Mouse (Mus musculus) lung, embryonic 16.5 days (tissue): ENCODE results near the gene Pgam1. TPM values are rescaled to one million over a fixed set of nuclear protein-coding genes. Genes with fewer than 3 reads are reported as not detected.

Experiments
- ATAC-seq: fragments of 200-750 bp; cut with Nextera tagmentation; 2 replicates; pipeline ENCODE4 v1.8.0; 2017; ENCODE audit warnings: low read depth, mild to moderate bottlenecking, moderate library complexity
- H3K27ac ChIP-seq: fragments of 300-500 bp; sonication (generic); 2 replicates; pipeline ENCODE4 v1.5.1; 2014; ENCODE audit warnings: mild to moderate bottlenecking, control low read depth, low read length
- H3K27me3 ChIP-seq: fragments of 300-500 bp; sonication (generic); 2 replicates; pipeline ENCODE4 v1.6.1; 2014; ENCODE audit warnings: low read depth, low read length, mixed read lengths; ENCODE audit not compliant: control insufficient read depth, insufficient read depth
- H3K36me3 ChIP-seq: fragments of 300-500 bp; sonication (generic); 2 replicates; pipeline ENCODE4 v1.6.1; 2014; ENCODE audit warnings: low read length; ENCODE audit not compliant: control insufficient read depth, insufficient read depth
- H3K4me1 ChIP-seq: fragments of 300-500 bp; sonication (generic); replicated peaks from 2 replicates; pipeline ENCODE4 v1.6.1; 2014; ENCODE audit warnings: low read length, mixed read lengths; ENCODE audit not compliant: control insufficient read depth, insufficient read depth
- H3K4me2 ChIP-seq: fragments of 300-500 bp; sonication (generic); 2 replicates; pipeline ENCODE4 v1.6.1; 2014; ENCODE audit warnings: low read depth, low read length, control low read depth
- H3K4me3 ChIP-seq: fragments of 300-500 bp; sonication (generic); 2 replicates; pipeline ENCODE4 v1.5.1; 2014; ENCODE audit warnings: mild to moderate bottlenecking, low read length, control low read depth
- H3K9ac ChIP-seq: fragments of 300-500 bp; sonication (generic); 2 replicates; pipeline ENCODE4 v1.6.1; 2014; ENCODE audit warnings: low read length, control low read depth
- H3K9me3 ChIP-seq: fragments of 300-500 bp; sonication (generic); 2 replicates; pipeline ENCODE4 v1.6.1; 2016; ENCODE audit warnings: low read length; ENCODE audit not compliant: control insufficient read depth
- WGBS: fragments of 180-500 bp; shearing (Covaris S2); extraction: QIAGEN DNeasy Blood & Tissue Kit; methylation state at CpG from one replicate; pipeline ENCODE4 v1.1.7; 2014; 5-methylcytosine and 5-hydroxymethylcytosine counted together
- polyA plus RNA-seq: library from polyadenylated mRNA; unstranded; fragments of >200 nt; fragmentation: Nextera tagmentation; extraction: Ambion mirVana; gene quantifications from 2 replicates; pipeline ENCODE4 v1.2.1, GENCODE M21; 2015

Gene Pgam1
- polyA plus RNA-seq, 1 experiment from 2014 or later = 641 TPM

GRCm38 (mm10) chr19:41894959-41895358 lies 16.8 kb upstream of the Pgam1 start:
- Histone ChIP-seq H3K9ac (peak overlapping the region; percentile 66), H3K4me1 (peaks cover 11% of the 10 kb centered on the region), H3K36me3 (no peaks in the 10 kb centered on the region; the same call in none of the 2 replicates), H3K27ac (no peak overlapping the region), H3K4me2 (peak overlapping the region; percentile 84), H3K9me3 (no peaks in the 10 kb centered on the region), H3K4me3 (peak overlapping the region; percentile 73), H3K27me3 (no peaks in the 10 kb centered on the region)
- 40% methylated on average over 7 of the region's 7 CpGs for WGBS
- ATAC-seq = no peak

DNA sequence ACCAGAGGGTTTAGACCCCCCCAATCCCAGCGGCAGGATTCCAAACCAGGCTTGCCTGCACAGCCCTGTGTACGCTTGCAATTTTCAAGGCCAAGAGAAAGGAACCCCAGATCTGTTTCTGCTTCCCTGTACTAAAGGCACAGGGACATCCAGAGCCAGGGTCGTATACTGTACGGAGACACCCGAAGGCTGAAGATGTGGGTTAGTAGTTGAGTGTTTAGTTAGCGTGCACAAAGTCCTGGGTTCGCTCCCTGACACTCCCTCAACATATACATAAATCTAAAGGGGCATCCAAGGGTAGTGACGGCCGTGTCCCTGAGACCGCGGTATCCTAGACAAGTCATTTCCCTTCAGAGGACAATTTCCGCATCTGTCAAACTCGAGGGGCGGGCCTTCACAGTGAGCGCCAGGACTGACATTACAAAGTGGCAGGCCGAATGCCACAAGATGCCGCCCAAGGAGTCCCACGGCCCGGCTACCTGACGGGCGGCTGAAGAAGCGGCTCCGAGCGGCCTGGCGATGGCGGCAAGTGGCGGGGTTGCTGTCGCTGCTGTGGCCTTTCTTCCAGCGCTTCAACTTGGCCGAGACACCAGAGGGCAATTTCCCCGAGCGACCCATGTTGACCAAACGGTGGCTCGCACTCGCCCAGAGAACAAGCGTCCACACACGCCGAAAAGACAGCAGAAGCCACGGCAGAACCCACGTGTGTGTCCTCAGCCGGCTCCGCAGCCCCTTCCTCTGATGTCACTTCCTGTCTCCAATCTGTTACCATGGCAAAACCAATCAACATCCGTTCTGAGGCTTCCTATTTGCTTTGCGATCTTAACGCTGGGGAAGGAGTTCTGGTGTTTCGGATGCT lies 16.0 kb upstream of the Pgam1 start, which contains the start of gene Rrp12:
TSS of gene Rrp12 (minus strand) at position 714 of the 859 bp plus-strand sequence.
- Histone ChIP-seq H3K9me3 (no peaks in the 10 kb centered on the region), H3K9ac (peak within 1 kb of the TSS; percentile 66), H3K4me2 (peak within 1 kb of the TSS; percentile 84), H3K4me3 (peak within 1 kb of the TSS; percentile 73), H3K36me3 (no peaks in the 10 kb centered on the region), H3K27ac (peak within 1 kb of the TSS; percentile 25), H3K27me3 (no peaks in the 10 kb centered on the region), H3K4me1 (peaks cover 11% of the 10 kb centered on the region)
- WGBS = under 1% methylated on average over 46 of the region's 46 CpGs
- ATAC-seq = peak; percentile 92

- H3K9me3 ChIP-seq = no peaks in the 10 kb centered on the region
- H3K27me3 ChIP-seq = no peaks in the 10 kb centered on the region
- peak overlapping the region; percentile 73 for H3K4me3 ChIP-seq
- no peak for ATAC-seq
- H3K4me2 ChIP-seq = peak overlapping the region; percentile 84
- 13% methylated on average over 18 of the region's 18 CpGs for WGBS
- H3K9ac ChIP-seq = peak overlapping the region; percentile 66
- peak overlapping the region; percentile 25 for H3K27ac ChIP-seq
- no peaks in the 10 kb centered on the region for H3K36me3 ChIP-seq
- peaks cover 11% of the 10 kb centered on the region for H3K4me1 ChIP-seq
Measured at GRCm38 (mm10) chr19:41896319-41896711, 15.4 kb upstream of the Pgam1 start.

GRCm38 (mm10) chr19:41898860-41899259 lies 12.9 kb upstream of the Pgam1 start:
- Histone ChIP-seq H3K9me3 (no peaks in the 10 kb centered on the region), H3K4me3 (no peak overlapping the region), H3K27ac (no peak overlapping the region), H3K36me3 (no peaks in the 10 kb centered on the region), H3K9ac (no peak overlapping the region), H3K4me2 (no peak overlapping the region), H3K27me3 (no peaks in the 10 kb centered on the region), H3K4me1 (peaks cover 11% of the 10 kb centered on the region)
- no peak for ATAC-seq
- 49% methylated on average over 4 of the region's 4 CpGs for WGBS

- Histone ChIP-seq H3K27ac (no peak overlapping the region), H3K9ac (no peak overlapping the region), H3K4me2 (no peak overlapping the region), H3K4me3 (no peak overlapping the region), H3K4me1 (peaks cover 4% of the 10 kb centered on the region), H3K27me3 (no peaks in the 10 kb centered on the region), H3K9me3 (no peaks in the 10 kb centered on the region), H3K36me3 (no peaks in the 10 kb centered on the region)
- 81% methylated on average over 8 of the region's 8 CpGs for WGBS
- ATAC-seq = no peak
Measured at GRCm38 (mm10) chr19:41900495-41901090, 11.1 kb upstream of the Pgam1 start.

DNA sequence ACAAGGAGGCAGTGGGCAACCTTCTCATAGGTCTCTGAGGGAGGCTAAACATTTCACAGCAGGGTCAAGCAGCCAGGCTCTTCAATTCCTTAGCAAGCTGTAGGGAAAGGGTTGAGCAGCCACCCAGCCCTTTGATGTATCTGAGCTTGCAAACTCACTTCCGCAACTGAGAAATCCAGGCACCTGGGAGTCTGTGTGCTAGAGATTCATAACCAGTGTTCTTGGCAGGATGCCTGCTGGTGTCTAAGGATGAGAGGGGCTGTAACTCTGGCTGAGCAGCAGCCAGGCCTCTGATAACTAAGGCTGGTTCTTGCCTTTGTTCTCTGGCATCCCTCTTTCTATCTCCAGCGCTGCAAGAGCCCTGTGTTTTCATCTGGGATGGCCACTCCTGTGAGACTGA lies 10.0 kb upstream of the Pgam1 start:
- Histone ChIP-seq H3K4me1 (peaks cover under 1% of the 10 kb centered on the region), H3K4me2 (no peak overlapping the region), H3K4me3 (no peak overlapping the region), H3K27ac (peak overlapping the region; percentile 59), H3K9ac (no peak overlapping the region), H3K36me3 (no peaks in the 10 kb centered on the region), H3K9me3 (no peaks in the 10 kb centered on the region), H3K27me3 (no peaks in the 10 kb centered on the region)
- peak; percentile 61 for ATAC-seq
- 15% methylated on average over 2 of the region's 2 CpGs for WGBS

DNA sequence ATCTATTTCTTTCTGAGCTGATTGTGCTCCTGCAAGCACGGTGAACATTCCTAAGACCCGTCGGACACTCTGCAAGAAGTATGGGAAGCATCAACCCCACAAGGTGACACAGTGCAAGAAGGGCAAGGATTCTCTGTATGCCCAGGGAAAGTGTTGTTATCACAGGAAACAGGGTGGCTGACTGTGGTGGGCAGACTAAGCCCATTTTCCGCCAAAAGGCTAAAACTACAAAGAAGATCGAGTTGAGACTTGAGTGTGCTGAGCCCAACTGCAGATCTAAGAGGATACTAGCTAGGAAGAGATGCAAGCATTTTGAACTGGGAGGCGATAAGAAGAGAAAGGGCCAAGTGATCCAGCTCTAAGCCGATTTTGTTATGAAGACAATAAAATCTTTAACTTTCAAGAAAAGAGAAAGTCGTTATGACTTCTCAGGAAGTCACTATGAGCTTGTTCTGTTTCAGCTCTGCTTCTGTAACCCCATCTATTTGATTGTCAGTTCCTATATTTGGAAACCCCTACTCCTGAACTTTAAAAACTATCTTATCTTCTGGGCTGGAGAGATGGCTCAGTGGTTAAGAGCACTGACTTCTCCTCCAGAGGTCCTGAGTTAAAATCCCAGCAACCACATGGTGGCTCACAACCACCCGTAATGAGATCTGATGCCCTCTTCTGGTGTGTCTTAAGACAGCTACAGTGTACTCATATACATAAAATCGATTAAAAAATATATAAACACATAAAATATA lies 8.7 kb upstream of the Pgam1 start:
- no peak overlapping the region for H3K4me2 ChIP-seq
- WGBS = 72% methylated on average over 10 of the region's 10 CpGs
- H3K9me3 ChIP-seq = no peaks in the 10 kb centered on the region
- no peak for ATAC-seq
- H3K36me3 ChIP-seq = no peaks in the 10 kb centered on the region
- no peak overlapping the region for H3K9ac ChIP-seq
- H3K27ac ChIP-seq = no peak overlapping the region
- no peaks in the 10 kb centered on the region for H3K27me3 ChIP-seq
- H3K4me1 ChIP-seq = peaks cover 13% of the 10 kb centered on the region
- H3K4me3 ChIP-seq = no peak overlapping the region

- no peak for ATAC-seq
- Histone ChIP-seq H3K9me3 (no peaks in the 10 kb centered on the region), H3K27me3 (no peaks in the 10 kb centered on the region), H3K36me3 (no peaks in the 10 kb centered on the region), H3K9ac (no peak overlapping the region), H3K27ac (no peak overlapping the region), H3K4me2 (no peak overlapping the region), H3K4me1 (peaks cover 15% of the 10 kb centered on the region), H3K4me3 (no peak overlapping the region)
- 78% methylated on average over 2 of the region's 2 CpGs for WGBS
Measured at GRCm38 (mm10) chr19:41905246-41905645, 6.5 kb upstream of the Pgam1 start.
